Mouse (Mus musculus) olfactory bulb, adult 2 months (tissue): ENCODE data around the gene Mcm5. TPM values are rescaled to one million over a fixed set of nuclear protein-coding genes. Genes with fewer than 3 reads are reported as not detected.

Experiments
- H3K27ac ChIP-seq: fragments of 200-500 bp; 2 replicates; pipeline ENCODE4 v1.5.1; 2012; ENCODE audit warnings: low read depth, low read length; ENCODE audit not compliant: insufficient read depth
- H3K4me1 ChIP-seq: fragments of 200-500 bp; 2 replicates; pipeline ENCODE4 v1.6.1; 2012; ENCODE audit warnings: low read length; ENCODE audit not compliant: control insufficient read depth, insufficient read depth
- H3K4me3 ChIP-seq: fragments of 200-500 bp; 2 replicates; pipeline ENCODE4 v1.5.1; 2012; ENCODE audit warnings: mild to moderate bottlenecking, low read depth, low read length, moderate library complexity; ENCODE audit not compliant: insufficient read depth
- CTCF ChIP-seq: fragments of 200-500 bp; IDR thresholded peaks from 2 replicates; pipeline ENCODE4 v1.5.1; 2012; ENCODE audit warnings: low read depth, mild to moderate bottlenecking, low read length, moderate library complexity; ENCODE audit not compliant: insufficient read depth
- POLR2A ChIP-seq: fragments of 200-500 bp; IDR thresholded peaks from 2 replicates; pipeline ENCODE4 v1.6.1; 2012; ENCODE audit warnings: mild to moderate bottlenecking, low read depth, low read length, moderate library complexity; ENCODE audit not compliant: insufficient read depth
- WGBS: fragments of 180-500 bp; shearing (Covaris S2); methylation state at CpG from one replicate; pipeline ENCODE4 v1.1.7; 2018; 5-methylcytosine and 5-hydroxymethylcytosine counted together
- polyA plus RNA-seq: library from polyadenylated mRNA; stranded (reverse); fragments of >200 nt; gene quantifications from 2 replicates; pipeline ENCODE4 v1.2.4, GENCODE M21; 2012; ENCODE audit warnings: low replicate concordance; ENCODE audit not compliant: missing spikeins, insufficient read depth, insufficient read length

The Mcm5 gene
- polyA plus RNA-seq, 1 experiment, result not detected

DNA sequence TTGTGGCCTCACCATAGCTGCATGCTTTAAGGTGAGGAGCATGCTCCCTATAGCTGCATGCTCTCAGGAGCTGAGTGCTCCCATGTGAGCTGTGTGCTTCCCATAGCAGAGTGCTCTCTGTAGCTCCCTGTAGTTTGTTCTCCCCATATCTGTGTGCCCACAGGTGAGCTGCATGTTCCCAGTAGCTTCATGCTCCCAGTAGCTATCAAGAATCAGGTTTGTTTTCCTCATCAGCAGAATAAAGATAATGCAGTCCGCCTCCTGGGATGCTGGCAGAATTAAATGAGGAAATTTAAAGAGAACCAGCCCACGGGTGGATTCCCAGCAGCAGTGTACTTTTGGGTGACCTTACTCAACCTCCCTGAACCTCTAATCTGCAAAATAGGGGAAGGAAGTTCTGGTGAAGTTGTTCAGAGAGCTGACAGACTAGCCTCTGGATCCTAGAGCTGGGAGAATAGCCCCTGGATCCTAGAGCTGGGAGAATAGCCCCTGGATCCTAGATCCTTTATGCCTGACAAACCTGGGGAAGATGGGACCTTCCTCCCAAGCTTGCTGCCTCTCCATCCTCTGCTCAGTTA is 43.2 kb downstream of the Mcm5 start:
- TF ChIP-seq CTCF (no peak), POLR2A (no peak)
- WGBS, result 66% methylated on average over 2 of the region's 2 CpGs
- Histone ChIP-seq H3K4me3 (no peak overlapping the region), H3K27ac (no peak overlapping the region), H3K4me1 (no peaks in the 10 kb centered on the region)

DNA sequence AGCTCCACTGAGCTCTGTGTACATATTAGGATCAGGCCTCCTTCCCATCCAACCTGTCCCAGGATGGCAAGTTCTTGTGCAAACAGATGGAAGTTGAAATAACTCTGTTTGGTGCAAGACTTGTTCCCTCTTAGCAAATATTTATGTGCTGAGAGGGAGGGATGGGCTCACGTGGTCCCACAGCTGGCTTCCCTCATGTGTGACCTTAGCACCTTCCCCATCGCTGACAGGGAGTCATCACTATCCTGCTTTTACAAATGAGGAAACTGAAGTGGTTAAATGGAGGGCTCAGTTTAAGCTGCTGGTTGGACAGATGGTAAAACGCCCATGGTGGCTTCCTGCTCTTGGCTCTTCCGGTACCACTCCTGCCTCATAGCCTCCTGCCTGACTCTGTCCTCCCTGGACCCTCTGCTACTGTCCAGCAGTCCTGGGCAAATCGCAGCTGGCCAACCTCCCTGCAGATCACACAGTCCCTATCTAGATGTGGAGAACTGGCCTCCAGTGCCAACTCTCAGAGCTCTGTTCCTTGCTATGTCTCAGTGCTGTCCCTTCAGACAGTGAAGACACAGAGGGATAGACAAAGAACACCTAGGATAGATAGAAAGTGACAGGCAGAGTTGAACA is 45.6 kb downstream of the Mcm5 start:
- TF ChIP-seq CTCF, result no peak
- H3K27ac ChIP-seq, result no peak overlapping the region
- WGBS, result 84% methylated on average over 5 of the region's 5 CpGs
- no peak overlapping the region for H3K4me3 ChIP-seq
- H3K4me1 ChIP-seq, result peaks cover 3% of the 10 kb centered on the region; the same call in 1 of the 2 replicates

GRCm38 (mm10) chr8:75155740-75156322 is 46.5 kb downstream of the Mcm5 start:
- H3K4me3 ChIP-seq, result no peak overlapping the region
- WGBS, result 84% methylated on average over 2 of the region's 2 CpGs
- no peak overlapping the region for H3K27ac ChIP-seq
- no peak for TF ChIP-seq CTCF
- no peak for TF ChIP-seq POLR2A
- peaks cover 3% of the 10 kb centered on the region; the same call in 1 of the 2 replicates for H3K4me1 ChIP-seq

GRCm38 (mm10) chr8:75157471-75158230 is 48.3 kb downstream of the Mcm5 start:
- H3K4me3 ChIP-seq, result no peak overlapping the region
- TF ChIP-seq CTCF (no peak), POLR2A (no peak)
- H3K4me1 ChIP-seq, result peaks cover 3% of the 10 kb centered on the region; the same call in 1 of the 2 replicates
- WGBS, result 38% methylated on average over 7 of the region's 7 CpGs
- H3K27ac ChIP-seq, result no peak overlapping the region

- no peak for TF ChIP-seq POLR2A
- TF ChIP-seq CTCF, result no peak
- Histone ChIP-seq H3K27ac (no peak overlapping the region), H3K4me3 (no peak overlapping the region), H3K4me1 (no peaks in the 10 kb centered on the region)
- WGBS, result 52% methylated on average over 5 of the region's 5 CpGs
Observed at GRCm38 (mm10) chr8:75169363-75169762, 60.0 kb downstream of the Mcm5 start.

GRCm38 (mm10) chr8:75172009-75172685 is 62.8 kb downstream of the Mcm5 start:
- TF ChIP-seq CTCF, result no peak
- no peak for TF ChIP-seq POLR2A
- 86% methylated on average over 6 of the region's 6 CpGs for WGBS
- H3K27ac ChIP-seq, result no peak overlapping the region
- no peaks in the 10 kb centered on the region for H3K4me1 ChIP-seq
- no peak overlapping the region for H3K4me3 ChIP-seq

Other genes with a start within 250 kb of the Mcm5 start
- gene Isx, start 236.4 kb upstream of the Mcm5 start, polyA plus RNA-seq, result not detected in 2 replicates
- gene Hmgxb4, start 116.2 kb upstream of the Mcm5 start, polyA plus RNA-seq, result not detected in 2 replicates
- gene Tom1, start 75.9 kb upstream of the Mcm5 start, polyA plus RNA-seq, result 280 TPM in 1 of 2 replicates, not detected in the other
- not detected in 2 replicates for gene Hmox1, start 15.9 kb upstream of the Mcm5 start, polyA plus RNA-seq
- gene Rasd2, start 104.4 kb downstream of the Mcm5 start, polyA plus RNA-seq, result not detected in 2 replicates